Mouse (Mus musculus): ENCODE measurements around the gene Amz2.

DNA sequence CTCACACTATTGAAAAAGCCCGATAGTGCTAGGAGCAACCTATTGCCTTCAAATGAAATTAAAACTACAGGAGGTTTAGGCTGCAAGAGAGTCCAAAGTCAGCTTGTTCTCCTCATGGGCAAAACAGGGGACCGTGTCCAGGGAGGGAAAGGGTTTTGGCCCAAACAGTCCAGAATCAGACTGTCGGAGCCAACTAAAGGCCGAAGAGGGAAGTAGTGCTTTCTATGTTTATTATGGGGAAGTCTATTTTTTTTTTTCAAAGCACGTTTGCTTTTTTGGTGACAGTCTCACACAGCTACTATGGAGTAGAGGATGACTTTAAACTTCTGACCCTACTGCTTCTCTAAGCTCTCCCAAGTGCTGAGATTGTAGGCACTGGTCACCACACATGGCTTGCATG is 42.4 kb downstream of the Amz2 start:
- TF ChIP-seq GATA1 (IDR thresholded peaks at IDR 0.05; ENCODE audit: borderline replicate concordance, low read length): no peak
- TF ChIP-seq FLI1 (IDR thresholded peaks at IDR 0.05; ENCODE audit: low read length): no peak
